Mouse (Mus musculus) heart, embryonic 16.5 days (tissue): ENCODE data around the gene Chd1. TPM values are rescaled to one million over a fixed set of nuclear protein-coding genes. Genes with fewer than 3 reads are reported as not detected.
A peak's percentile ranks its signal among the peaks of the same experiment; 100 is the strongest.

Experiments used
- ATAC-seq: fragments of 200-750 bp; cut with Nextera tagmentation; replicated peaks from 2 replicates; pipeline ENCODE4 v1.8.0; 2017; ENCODE audit warnings: moderate number of reproducible peaks; ENCODE audit not compliant: insufficient read depth, low FRiP score; ENCODE audit errors: extremely low read depth
- H3K27ac ChIP-seq: fragments of 300-500 bp; sonication (generic); 2 replicates; pipeline ENCODE4 v1.5.1; 2014; ENCODE audit warnings: mild to moderate bottlenecking, low read length, control low read depth, moderate library complexity
- H3K27me3 ChIP-seq: fragments of 300-500 bp; sonication (generic); 2 replicates; pipeline ENCODE4 v1.6.1; 2014; ENCODE audit warnings: low read length, mixed read lengths; ENCODE audit not compliant: control insufficient read depth, insufficient read depth
- H3K36me3 ChIP-seq: fragments of 300-500 bp; sonication (generic); 2 replicates; pipeline ENCODE4 v1.6.1; 2014; ENCODE audit not compliant: control insufficient read depth, insufficient read depth
- H3K4me1 ChIP-seq: fragments of 300-500 bp; sonication (generic); 2 replicates; pipeline ENCODE4 v1.6.1; 2014; ENCODE audit warnings: low read length, mixed read lengths; ENCODE audit not compliant: control insufficient read depth, insufficient read depth
- H3K4me2 ChIP-seq: fragments of 300-500 bp; sonication (generic); 2 replicates; pipeline ENCODE4 v1.6.1; 2014; ENCODE audit warnings: low read depth, mild to moderate bottlenecking, control low read depth, low read length
- H3K4me3 ChIP-seq: fragments of 300-500 bp; sonication (generic); 2 replicates; pipeline ENCODE4 v1.5.1; 2014; ENCODE audit warnings: mild to moderate bottlenecking, control low read depth, low read length
- H3K9ac ChIP-seq: fragments of 300-500 bp; sonication (generic); 2 replicates; pipeline ENCODE4 v1.6.1; 2014; ENCODE audit warnings: low read length, control low read depth
- H3K9me3 ChIP-seq: fragments of 300-500 bp; sonication (generic); replicated peaks from 2 replicates; pipeline ENCODE4 v1.6.1; 2016; ENCODE audit warnings: low read length; ENCODE audit not compliant: control insufficient read depth
- WGBS: fragments of 180-500 bp; shearing (Covaris S2); extraction: QIAGEN DNeasy Blood & Tissue Kit; methylation state at CpG from one replicate; pipeline ENCODE4 v1.1.7; 2014; 5-methylcytosine and 5-hydroxymethylcytosine counted together
- polyA plus RNA-seq: library from polyadenylated mRNA; unstranded; fragments of >200 nt; fragmentation: Nextera tagmentation; extraction: Ambion mirVana; gene quantifications from 2 replicates; pipeline ENCODE4 v1.2.1, GENCODE M21; 2015

Gene Chd1
- polyA plus RNA-seq, 1 experiment from 2014 or later, result 14.7 TPM

- Histone ChIP-seq H3K36me3 (no peaks in the 10 kb centered on the region), H3K4me3 (no peak overlapping the region), H3K27me3 (no peaks in the 10 kb centered on the region), H3K27ac (no peak overlapping the region), H3K4me1 (no peaks in the 10 kb centered on the region), H3K9me3 (no peaks in the 10 kb centered on the region), H3K9ac (no peak overlapping the region), H3K4me2 (no peak overlapping the region)
- no peak for ATAC-seq
- 74% methylated on average over 3 of the region's 3 CpGs for WGBS
Observed at GRCm38 (mm10) chr17:15799195-15799793, 94.5 kb downstream of the Chd1 start.

GRCm38 (mm10) chr17:15804008-15804812 is 99.4 kb downstream of the Chd1 start:
- H3K36me3 ChIP-seq, result peaks cover 6% of the 10 kb centered on the region
- H3K4me3 ChIP-seq, result no peak overlapping the region
- H3K9me3 ChIP-seq, result no peaks in the 10 kb centered on the region
- no peak overlapping the region for H3K4me2 ChIP-seq
- ATAC-seq, result no peak
- H3K9ac ChIP-seq, result no peak overlapping the region
- no peaks in the 10 kb centered on the region for H3K27me3 ChIP-seq
- H3K4me1 ChIP-seq, result peaks cover 20% of the 10 kb centered on the region
- H3K27ac ChIP-seq, result no peak overlapping the region
- 43% methylated on average over 15 of the region's 15 CpGs for WGBS

- H3K4me1 ChIP-seq, result peaks cover 31% of the 10 kb centered on the region
- no peak overlapping the region for H3K27ac ChIP-seq
- H3K4me2 ChIP-seq, result no peak overlapping the region
- H3K27me3 ChIP-seq, result no peaks in the 10 kb centered on the region
- no peak overlapping the region for H3K4me3 ChIP-seq
- H3K9me3 ChIP-seq, result no peaks in the 10 kb centered on the region
- H3K9ac ChIP-seq, result no peak overlapping the region
- H3K36me3 ChIP-seq, result peaks cover 6% of the 10 kb centered on the region
- no peak for ATAC-seq
- WGBS, result 79% methylated on average over 23 of the region's 23 CpGs
Observed at GRCm38 (mm10) chr17:15807295-15807984, 102.7 kb downstream of the Chd1 start.

GRCm38 (mm10) chr17:15808015-15808414 is 103.2 kb downstream of the Chd1 start:
- ATAC-seq, result no peak
- no peaks in the 10 kb centered on the region for H3K27me3 ChIP-seq
- H3K4me1 ChIP-seq, result peaks cover 31% of the 10 kb centered on the region
- H3K9ac ChIP-seq, result no peak overlapping the region
- H3K36me3 ChIP-seq, result peaks cover 6% of the 10 kb centered on the region
- H3K4me3 ChIP-seq, result no peak overlapping the region
- WGBS, result 31% methylated on average over 4 of the region's 4 CpGs
- H3K9me3 ChIP-seq, result no peaks in the 10 kb centered on the region
- H3K27ac ChIP-seq, result no peak overlapping the region
- no peak overlapping the region for H3K4me2 ChIP-seq

- peak overlapping the region; percentile 61 for H3K27ac ChIP-seq
Observed at GRCm38 (mm10) chr17:15808468-15809374, 104.0 kb downstream of the Chd1 start.

GRCm38 (mm10) chr17:15809949-15810348 is 105.2 kb downstream of the Chd1 start:
- no peak overlapping the region for H3K4me3 ChIP-seq
- no peak for ATAC-seq
- no peak overlapping the region for H3K27ac ChIP-seq
- H3K9me3 ChIP-seq, result no peaks in the 10 kb centered on the region
- H3K27me3 ChIP-seq, result no peaks in the 10 kb centered on the region
- H3K4me1 ChIP-seq, result peaks cover 48% of the 10 kb centered on the region
- H3K36me3 ChIP-seq, result peaks cover 6% of the 10 kb centered on the region
- H3K4me2 ChIP-seq, result no peak overlapping the region
- H3K9ac ChIP-seq, result no peak overlapping the region
- 83% methylated on average over 2 of the region's 2 CpGs for WGBS

More at GRCm38 (mm10) chr17:15808468-15809374, 104.0 kb downstream of the Chd1 start:
- no peak overlapping the region for H3K4me3 ChIP-seq
- H3K9me3 ChIP-seq, result no peaks in the 10 kb centered on the region
- peaks cover 36% of the 10 kb centered on the region for H3K4me1 ChIP-seq
- WGBS, result 23% methylated on average over 10 of the region's 10 CpGs
- H3K27me3 ChIP-seq, result no peaks in the 10 kb centered on the region
- H3K9ac ChIP-seq, result peak overlapping the region; percentile 60
- peak; percentile 40; the same call in 1 of the 2 replicates for ATAC-seq
- no peak overlapping the region for H3K4me2 ChIP-seq
- peaks cover 6% of the 10 kb centered on the region for H3K36me3 ChIP-seq

- Histone ChIP-seq H3K9ac (no peak overlapping the region), H3K27ac (no peak overlapping the region), H3K4me2 (no peak overlapping the region), H3K27me3 (no peaks in the 10 kb centered on the region), H3K36me3 (peaks cover 6% of the 10 kb centered on the region), H3K4me1 (peaks cover 48% of the 10 kb centered on the region), H3K9me3 (no peaks in the 10 kb centered on the region), H3K4me3 (no peak overlapping the region)
- no peak for ATAC-seq
- 77% methylated on average over 13 of the region's 13 CpGs for WGBS
Observed at GRCm38 (mm10) chr17:15812136-15812778, 107.5 kb downstream of the Chd1 start.

- no peaks in the 10 kb centered on the region for H3K9me3 ChIP-seq
- peak overlapping the region; percentile 79 for H3K27ac ChIP-seq
- H3K27me3 ChIP-seq, result no peaks in the 10 kb centered on the region
- H3K4me2 ChIP-seq, result no peak overlapping the region
- H3K36me3 ChIP-seq, result peaks cover 5% of the 10 kb centered on the region
- H3K4me1 ChIP-seq, result peaks cover 40% of the 10 kb centered on the region
- peak overlapping the region; percentile 18; the same call in 1 of the 2 replicates for H3K9ac ChIP-seq
- WGBS, result 33% methylated on average over 3 of the region's 3 CpGs
- no peak for ATAC-seq
- no peak overlapping the region for H3K4me3 ChIP-seq
Observed at GRCm38 (mm10) chr17:15813658-15814212, 109.0 kb downstream of the Chd1 start.
